Mouse (Mus musculus): Measurements from ENCODE around the gene Mmp2. TPM values are rescaled to one million over a fixed set of nuclear protein-coding genes. Genes with fewer than 3 reads are reported as not detected.

The Mmp2 gene
- polyA plus RNA-seq, 1 experiment from 2014 or later = 237 TPM

GRCm38 (mm10) chr8:92847299-92847698 is 20.2 kb downstream of the Mmp2 start:
- Histone ChIP-seq H3K4me3 (ENCODE audit: low read depth, low read length) (no peak overlapping the region), H3K4me1 (ENCODE audit: control insufficient read depth, insufficient read depth, low read length) (no peaks in the 10 kb centered on the region)

GRCm38 (mm10) chr8:92849261-92849660 is 22.2 kb downstream of the Mmp2 start:
- Histone ChIP-seq H3K9me3 (ENCODE audit: control insufficient read depth, low read length) (no peaks in the 10 kb centered on the region), H3K9ac (ENCODE audit: low read length) (no peak overlapping the region), H3K4me2 (ENCODE audit: low read depth, severe bottlenecking) (no peak overlapping the region), H3K4me3 (ENCODE audit: low read depth, low read length) (no peak overlapping the region), H3K4me1 (ENCODE audit: control insufficient read depth, insufficient read depth, low read length) (no peaks in the 10 kb centered on the region), H3K27me3 (ENCODE audit: control insufficient read depth, insufficient read depth, low read length) (no peaks in the 10 kb centered on the region), H3K36me3 (ENCODE audit: control insufficient read depth, insufficient read depth, low read length) (peaks cover 6% of the 10 kb centered on the region; the same call in 1 of the 2 replicates), H3K27ac (replicated peaks; ENCODE audit: low read depth, low read length) (no peak overlapping the region)
- WGBS = 76% methylated on average over 6 of the region's 6 CpGs
- no peak for DNase-seq (ENCODE audit: low spot score)
- no peak for ATAC-seq (ENCODE audit: insufficient number of reproducible peaks, low FRiP score, low TSS enrichment, low read depth)

More at GRCm38 (mm10) chr8:92847299-92847698, 20.2 kb downstream of the Mmp2 start:
- Histone ChIP-seq H3K36me3 (ENCODE audit: control insufficient read depth, insufficient read depth, low read length) (peaks cover 8% of the 10 kb centered on the region; the same call in 1 of the 2 replicates), H3K27me3 (ENCODE audit: control insufficient read depth, insufficient read depth, low read length) (no peaks in the 10 kb centered on the region), H3K9ac (ENCODE audit: low read length) (no peak overlapping the region), H3K27ac (replicated peaks; ENCODE audit: low read depth, low read length) (no peak overlapping the region), H3K9me3 (ENCODE audit: control insufficient read depth, low read length) (no peaks in the 10 kb centered on the region), H3K4me2 (ENCODE audit: low read depth, severe bottlenecking) (no peak overlapping the region)
- ATAC-seq (ENCODE audit: insufficient number of reproducible peaks, low FRiP score, low TSS enrichment, low read depth) = no peak
- 78% methylated on average over 9 of the region's 9 CpGs for WGBS
- no peak for DNase-seq (ENCODE audit: low spot score)

- ATAC-seq (ENCODE audit: insufficient number of reproducible peaks, low FRiP score, low TSS enrichment, low read depth) = no peak
- H3K9ac ChIP-seq (ENCODE audit: low read length) = no peak overlapping the region
- H3K27ac ChIP-seq (replicated peaks; ENCODE audit: low read depth, low read length) = no peak overlapping the region
- no peaks in the 10 kb centered on the region for H3K27me3 ChIP-seq (ENCODE audit: control insufficient read depth, insufficient read depth, low read length)
- H3K36me3 ChIP-seq (ENCODE audit: control insufficient read depth, insufficient read depth, low read length) = peaks cover 5% of the 10 kb centered on the region; the same call in 1 of the 2 replicates
- no peaks in the 10 kb centered on the region for H3K9me3 ChIP-seq (ENCODE audit: control insufficient read depth, low read length)
- H3K4me3 ChIP-seq (ENCODE audit: low read depth, low read length) = no peak overlapping the region
- DNase-seq (ENCODE audit: low spot score) = no peak
- H3K4me1 ChIP-seq (ENCODE audit: control insufficient read depth, insufficient read depth, low read length) = no peaks in the 10 kb centered on the region
- 88% methylated on average over 4 of the region's 4 CpGs for WGBS
- H3K4me2 ChIP-seq (ENCODE audit: low read depth, severe bottlenecking) = no peak overlapping the region
These were observed 23.1 kb downstream of the Mmp2 start for GRCm38 (mm10) chr8:92850239-92850638.

GRCm38 (mm10) chr8:92851381-92851780 is 24.3 kb downstream of the Mmp2 start:
- no peaks in the 10 kb centered on the region for H3K9me3 ChIP-seq (ENCODE audit: control insufficient read depth, low read length)
- 86% methylated on average over 3 of the region's 3 CpGs for WGBS
- ATAC-seq (ENCODE audit: insufficient number of reproducible peaks, low FRiP score, low TSS enrichment, low read depth) (no peak), DNase-seq (ENCODE audit: low spot score) (no peak)
- H3K27me3 ChIP-seq (ENCODE audit: control insufficient read depth, insufficient read depth, low read length) = no peaks in the 10 kb centered on the region
- H3K4me3 ChIP-seq (ENCODE audit: low read depth, low read length) = no peak overlapping the region
- H3K36me3 ChIP-seq (ENCODE audit: control insufficient read depth, insufficient read depth, low read length) = peaks cover 3% of the 10 kb centered on the region; the same call in 1 of the 2 replicates
- H3K4me1 ChIP-seq (ENCODE audit: control insufficient read depth, insufficient read depth, low read length) = no peaks in the 10 kb centered on the region
- no peak overlapping the region for H3K27ac ChIP-seq (replicated peaks; ENCODE audit: low read depth, low read length)
- H3K9ac ChIP-seq (ENCODE audit: low read length) = no peak overlapping the region
- no peak overlapping the region for H3K4me2 ChIP-seq (ENCODE audit: low read depth, severe bottlenecking)

- 68% methylated on average over 18 of the region's 18 CpGs for WGBS
- Histone ChIP-seq H3K9me3 (ENCODE audit: control insufficient read depth, low read length) (no peaks in the 10 kb centered on the region), H3K4me2 (ENCODE audit: low read depth, severe bottlenecking) (no peak overlapping the region), H3K27me3 (ENCODE audit: control insufficient read depth, insufficient read depth, low read length) (no peaks in the 10 kb centered on the region), H3K4me1 (ENCODE audit: control insufficient read depth, insufficient read depth, low read length) (no peaks in the 10 kb centered on the region), H3K4me3 (ENCODE audit: low read depth, low read length) (no peak overlapping the region), H3K36me3 (ENCODE audit: control insufficient read depth, insufficient read depth, low read length) (peaks cover 3% of the 10 kb centered on the region; the same call in 1 of the 2 replicates), H3K27ac (replicated peaks; ENCODE audit: low read depth, low read length) (no peak overlapping the region), H3K9ac (ENCODE audit: low read length) (no peak overlapping the region)
- no peak for ATAC-seq (ENCODE audit: insufficient number of reproducible peaks, low FRiP score, low TSS enrichment, low read depth)
- no peak for DNase-seq (ENCODE audit: low spot score)
These were observed 26.3 kb downstream of the Mmp2 start for GRCm38 (mm10) chr8:92853188-92853983.

GRCm38 (mm10) chr8:92854673-92855072 is 27.6 kb downstream of the Mmp2 start:
- Histone ChIP-seq H3K4me2 (ENCODE audit: low read depth, severe bottlenecking) (peak overlapping the region; percentile 74; the same call in 1 of the 2 replicates), H3K27me3 (ENCODE audit: control insufficient read depth, insufficient read depth, low read length) (no peaks in the 10 kb centered on the region), H3K4me1 (ENCODE audit: control insufficient read depth, insufficient read depth, low read length) (no peaks in the 10 kb centered on the region), H3K4me3 (ENCODE audit: low read depth, low read length) (no peak overlapping the region), H3K9me3 (ENCODE audit: control insufficient read depth, low read length) (no peaks in the 10 kb centered on the region), H3K27ac (replicated peaks; ENCODE audit: low read depth, low read length) (no peak overlapping the region), H3K9ac (ENCODE audit: low read length) (no peak overlapping the region), H3K36me3 (ENCODE audit: control insufficient read depth, insufficient read depth, low read length) (no peaks in the 10 kb centered on the region; the same call in 1 of the 2 replicates)
- DNase-seq (ENCODE audit: low spot score) = no peak
- 90% methylated on average over 3 of the region's 3 CpGs for WGBS
- ATAC-seq (ENCODE audit: insufficient number of reproducible peaks, low FRiP score, low TSS enrichment, low read depth) = no peak

- no peak within 1 kb of the TSS for H3K27ac ChIP-seq (replicated peaks; ENCODE audit: low read depth, low read length)
- H3K4me1 ChIP-seq (ENCODE audit: control insufficient read depth, insufficient read depth, low read length) = no peaks in the 10 kb centered on the region
- peak within 1 kb of the TSS; percentile 60 for H3K4me3 ChIP-seq (ENCODE audit: low read depth, low read length)
- DNase-seq (ENCODE audit: low spot score) = peak; percentile 89
- WGBS = under 1% methylated on average over 50 of the region's 50 CpGs
- peak within 1 kb of the TSS; percentile 74 for H3K4me2 ChIP-seq (ENCODE audit: low read depth, severe bottlenecking)
- peak within 1 kb of the TSS; percentile 68 for H3K9ac ChIP-seq (ENCODE audit: low read length)
- H3K36me3 ChIP-seq (ENCODE audit: control insufficient read depth, insufficient read depth, low read length) = no peaks in the 10 kb centered on the region; the same call in 1 of the 2 replicates
- ATAC-seq (ENCODE audit: insufficient number of reproducible peaks, low FRiP score, low TSS enrichment, low read depth) = peak; percentile 84
- no peaks in the 10 kb centered on the region for H3K27me3 ChIP-seq (ENCODE audit: control insufficient read depth, insufficient read depth, low read length)
- H3K9me3 ChIP-seq (ENCODE audit: control insufficient read depth, low read length) = no peaks in the 10 kb centered on the region
These were observed 28.2 kb downstream of the Mmp2 start, which contains the start of gene Lpcat2 for GRCm38 (mm10) chr8:92855171-92855894. TSS of gene Lpcat2 (plus strand) at chr8:92855339.

- Histone ChIP-seq H3K27ac (replicated peaks; ENCODE audit: low read depth, low read length) (no peak overlapping the region), H3K4me1 (ENCODE audit: control insufficient read depth, insufficient read depth, low read length) (no peaks in the 10 kb centered on the region), H3K9ac (ENCODE audit: low read length) (no peak overlapping the region), H3K9me3 (ENCODE audit: control insufficient read depth, low read length) (no peaks in the 10 kb centered on the region), H3K4me2 (ENCODE audit: low read depth, severe bottlenecking) (peak overlapping the region; percentile 74; the same call in 1 of the 2 replicates), H3K27me3 (ENCODE audit: control insufficient read depth, insufficient read depth, low read length) (no peaks in the 10 kb centered on the region), H3K4me3 (ENCODE audit: low read depth, low read length) (peak overlapping the region; percentile 60; the same call in 1 of the 2 replicates), H3K36me3 (ENCODE audit: control insufficient read depth, insufficient read depth, low read length) (no peaks in the 10 kb centered on the region; the same call in 1 of the 2 replicates)
- DNase-seq (ENCODE audit: low spot score) (no peak), ATAC-seq (ENCODE audit: insufficient number of reproducible peaks, low FRiP score, low TSS enrichment, low read depth) (no peak)
- WGBS = 91% methylated on average over 7 of the region's 7 CpGs
These were observed 29.3 kb downstream of the Mmp2 start for GRCm38 (mm10) chr8:92856273-92856986.

All from limb, embryonic 11.5 days (tissue).